Mouse (Mus musculus) E14TG2a.4 (cell line): ENCODE results near the gene Ccdc148.

ENCODE experiments used
- CTCF ChIP-seq: conservative IDR thresholded peaks from 2 replicates; pipeline ENCODE4 v1.5.1; 2014; ENCODE audit warnings: low read length
- NANOG ChIP-seq: IDR thresholded peaks from 2 replicates; pipeline ENCODE4 v1.6.1; 2014; ENCODE audit warnings: borderline replicate concordance, low read length, mixed read lengths

GRCm38 (mm10) chr2:58794489-58794888, 366.0 kb downstream of the Ccdc148 start:
- TF ChIP-seq NANOG (no peak), CTCF (no peak)
